Mouse (Mus musculus) gastrocnemius, adult 18-20 months (tissue): ENCODE results near the gene Dusp13. TPM values are rescaled to one million over a fixed set of nuclear protein-coding genes. Genes with fewer than 3 reads are reported as not detected.

ENCODE experiments used
- DNase-seq: peaks from one replicate; pipeline ENCODE4 v3.0.0; 2021; ENCODE audit warnings: low spot score
- long read RNA-seq, 2 experiments: library from polyadenylated mRNA; stranded (forward); transcript quantifications; one replicate each; pipeline ENCODE4 v2.0.0; 2021
- total RNA-seq, 2 experiments: library from RNA; stranded (reverse); gene quantifications; 2 replicates each; pipeline ENCODE4 v1.2.3; 2021

The Dusp13 gene
- 100 to 1,000 TPM; 215 to 238 TPM for total RNA-seq
- long read RNA-seq, experiment 1, transcript Dusp13-204 (3 exons, 976 nt): minor isoform, 7 of 374 reads
- long read RNA-seq, experiment 1, transcript Dusp13-201 (8 exons, 1,745 nt): major isoform, 167 of 374 reads
- long read RNA-seq, experiment 1, partial matches to known transcripts: 35 of 374 reads
- long read RNA-seq, experiment 1, other reads (novel, unspliced or antisense): 165 of 374 reads
- long read RNA-seq, experiment 2, transcript Dusp13-204 (3 exons, 976 nt): minor isoform, 6 of 374 reads
- long read RNA-seq, experiment 2, transcript Dusp13-201 (8 exons, 1,745 nt): major isoform, 162 of 374 reads
- long read RNA-seq, experiment 2, partial matches to known transcripts: 29 of 374 reads
- long read RNA-seq, experiment 2, other reads (novel, unspliced or antisense): 175 of 374 reads

- DNase-seq: peak; percentile 70
These were observed at the start of gene Dusp13 for GRCm38 (mm10) chr14:21750881-21751542. Gene Dusp13 (minus strand): TSS chr14:21751181.

DNA sequence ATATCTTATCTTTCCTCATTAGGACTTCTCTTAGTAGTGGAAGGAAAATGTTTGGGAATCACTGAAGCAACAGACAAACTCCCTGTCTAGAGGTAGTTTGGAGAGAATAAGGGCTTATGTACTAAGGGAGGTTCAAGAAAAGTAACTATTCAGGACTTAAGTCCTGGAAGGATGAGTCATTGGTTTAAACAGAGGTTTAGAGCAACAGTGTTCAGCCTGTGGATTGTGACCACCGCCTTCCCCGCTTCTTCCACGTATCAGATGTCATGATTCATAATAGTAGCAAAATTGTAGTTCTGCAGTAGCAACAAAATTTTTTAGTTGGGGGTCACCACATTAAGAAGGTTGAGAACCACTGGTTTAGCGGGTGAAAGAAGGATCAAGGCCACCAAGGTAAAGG, 49.7 kb upstream of the Dusp13 start:
- DNase-seq: no peak

GRCm38 (mm10) chr14:21792250-21792649, 41.3 kb upstream of the Dusp13 start:
- no peak for DNase-seq

GRCm38 (mm10) chr14:21791722-21792121, 40.7 kb upstream of the Dusp13 start:
- DNase-seq: no peak

- no peak for DNase-seq
These were observed 39.7 kb upstream of the Dusp13 start for GRCm38 (mm10) chr14:21790585-21791251.

DNA sequence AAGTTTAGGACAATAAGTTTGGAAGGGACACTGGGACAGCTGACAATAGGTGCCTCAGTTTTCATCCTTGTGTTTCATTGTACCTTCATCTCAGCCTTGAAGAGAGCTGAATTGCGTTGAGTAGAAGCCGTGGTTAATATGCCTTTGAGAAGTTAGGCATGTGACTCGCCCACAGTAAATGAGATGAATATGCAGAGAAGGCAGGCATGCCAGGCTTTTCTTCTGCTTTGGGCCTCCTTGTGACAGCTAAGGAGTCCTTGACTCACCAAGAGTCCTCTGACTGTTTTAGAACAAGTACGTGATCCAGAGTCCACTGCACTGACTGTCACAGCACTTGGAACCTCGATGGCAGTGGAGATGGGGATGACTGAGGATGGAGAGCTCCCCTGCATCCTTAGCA, 37.1 kb upstream of the Dusp13 start:
- no peak for DNase-seq

- no peak for DNase-seq
These were observed 36.4 kb upstream of the Dusp13 start for GRCm38 (mm10) chr14:21787374-21787773.

- no peak for DNase-seq
These were observed 35.5 kb upstream of the Dusp13 start for GRCm38 (mm10) chr14:21786500-21786899.

- no peak for DNase-seq
These were observed 25.2 kb upstream of the Dusp13 start for GRCm38 (mm10) chr14:21776201-21776600.

DNA sequence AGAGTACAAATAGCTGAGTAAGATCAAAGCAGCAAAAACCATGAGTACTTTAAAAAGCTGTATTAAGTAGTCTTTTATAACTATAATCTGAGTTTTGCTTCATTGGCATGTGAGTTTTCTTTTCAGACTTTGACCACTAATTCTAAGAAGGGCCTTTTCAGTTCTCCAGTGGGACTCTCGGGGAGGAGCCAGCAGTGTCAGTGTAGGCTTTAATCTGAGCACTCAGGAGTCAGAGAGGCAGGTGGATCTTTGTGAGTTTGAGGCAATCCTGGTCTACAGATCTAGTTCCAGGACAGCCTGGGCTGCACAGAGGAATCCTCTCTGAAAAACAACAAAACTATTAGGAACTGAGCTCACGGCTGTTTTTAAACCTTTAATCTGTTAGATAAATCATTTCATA, 23.0 kb upstream of the Dusp13 start:
- DNase-seq: no peak

DNA sequence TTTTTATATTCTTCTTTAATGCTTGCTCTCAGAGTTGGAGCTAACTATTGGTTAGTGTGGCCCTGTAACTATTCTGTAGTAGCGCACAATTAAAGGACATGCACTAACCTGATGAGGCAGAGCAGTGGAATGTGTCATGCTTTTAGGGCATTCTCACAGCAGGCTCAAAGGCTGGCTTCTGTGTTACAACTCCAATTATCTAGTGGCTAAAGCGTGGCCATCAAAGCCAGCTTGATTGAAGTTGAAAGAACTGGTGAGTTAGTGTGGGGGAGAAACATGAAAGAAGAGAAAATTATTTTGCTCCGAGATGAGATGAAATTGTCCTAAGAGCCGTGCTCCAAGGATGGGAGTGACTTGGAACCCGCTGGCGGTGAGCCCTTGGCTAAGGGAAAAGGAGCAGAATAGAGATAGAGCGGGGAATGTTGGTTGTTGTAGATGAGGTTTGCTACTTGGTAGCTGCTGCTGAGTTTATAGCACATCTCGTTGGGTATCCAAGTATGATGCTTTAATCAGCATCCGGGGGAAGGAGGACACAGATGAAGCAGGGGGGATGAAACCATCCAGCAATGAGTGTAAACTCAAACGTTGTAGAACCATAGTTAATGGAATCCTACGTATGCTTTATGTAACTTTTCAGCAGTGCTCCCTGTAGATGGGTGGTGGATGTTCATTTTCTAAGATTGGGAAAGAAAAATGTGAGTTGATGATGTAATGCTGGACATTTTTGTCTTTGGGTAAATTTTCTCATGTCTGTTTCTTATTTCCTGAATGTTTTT, 21.7 kb upstream of the Dusp13 start:
- no peak for DNase-seq

GRCm38 (mm10) chr14:21766398-21766958, 15.5 kb upstream of the Dusp13 start:
- no peak for DNase-seq

GRCm38 (mm10) chr14:21765754-21766397, 14.9 kb upstream of the Dusp13 start:
- DNase-seq: no peak

- no peak for DNase-seq
These were observed 13.7 kb upstream of the Dusp13 start for GRCm38 (mm10) chr14:21764646-21765045.

DNA sequence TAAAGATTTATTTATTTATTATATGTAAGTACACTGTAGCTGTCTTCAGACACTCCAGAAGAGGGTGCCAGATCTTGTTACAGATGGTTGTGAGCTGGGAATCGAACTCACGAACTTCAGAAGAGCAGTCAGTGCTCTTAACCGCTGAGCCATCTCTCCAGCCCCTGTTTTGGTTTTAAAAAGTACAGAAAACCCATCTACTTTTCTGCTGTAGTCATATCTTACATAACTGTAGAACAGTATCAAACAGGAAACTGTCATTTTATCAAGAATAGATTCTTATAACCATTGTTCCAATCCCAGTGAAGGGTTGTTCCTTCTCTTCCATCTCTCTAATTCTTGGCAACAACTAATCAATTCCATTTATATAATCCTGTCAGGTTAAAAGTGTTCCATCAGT, 12.8 kb upstream of the Dusp13 start:
- no peak for DNase-seq

DNA sequence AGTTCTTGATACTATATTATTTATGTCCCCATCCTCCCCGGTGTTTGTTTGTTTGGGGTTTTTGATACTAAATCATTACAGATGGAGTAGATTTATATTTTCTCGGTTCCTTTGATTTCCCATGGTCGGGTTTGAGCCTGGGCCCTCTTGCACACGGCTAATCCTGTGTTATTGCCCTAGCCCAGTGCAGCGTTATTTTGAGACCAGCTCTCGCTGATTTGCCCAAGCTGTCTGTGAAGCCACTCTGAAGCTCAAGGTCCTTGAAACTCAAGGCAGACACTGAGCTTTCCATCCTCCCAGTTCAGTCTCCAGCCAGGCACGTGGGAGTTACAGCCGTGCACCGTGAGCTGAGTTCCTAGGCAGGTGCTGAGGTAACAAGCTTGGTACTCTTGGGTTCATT, 10.6 kb upstream of the Dusp13 start:
- no peak for DNase-seq

DNA sequence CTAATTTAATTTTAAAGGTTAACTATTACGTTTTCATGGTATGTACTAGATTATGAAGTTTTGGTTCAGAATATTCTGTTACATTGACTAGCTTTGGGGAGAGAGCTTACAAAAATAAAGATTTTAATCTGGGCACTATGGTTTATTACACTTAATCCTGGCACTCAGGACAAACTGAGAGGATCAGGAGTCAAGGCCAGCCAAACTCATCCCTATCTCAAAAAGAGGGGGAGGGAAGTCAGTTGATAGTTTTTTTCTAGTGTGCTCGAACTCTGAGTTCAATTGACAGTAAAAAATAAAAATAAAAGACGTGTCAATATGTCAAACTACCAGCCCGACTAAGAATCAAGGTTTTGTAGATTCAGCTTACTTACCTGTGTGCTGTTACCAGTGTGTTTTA, 2.4 kb upstream of the Dusp13 start:
- DNase-seq: no peak

GRCm38 (mm10) chr14:21752411-21752810, 1.4 kb upstream of the Dusp13 start:
- no peak for DNase-seq

GRCm38 (mm10) chr14:21750008-21750880, 737 bp downstream of the Dusp13 start, which contains the start of gene Samd8:
Gene Samd8 (plus strand): TSS chr14:21750531.
- DNase-seq: peak; percentile 83
